8 mouse cellular contexts compared by ENCODE assay signal in the genomic region with DNA sequence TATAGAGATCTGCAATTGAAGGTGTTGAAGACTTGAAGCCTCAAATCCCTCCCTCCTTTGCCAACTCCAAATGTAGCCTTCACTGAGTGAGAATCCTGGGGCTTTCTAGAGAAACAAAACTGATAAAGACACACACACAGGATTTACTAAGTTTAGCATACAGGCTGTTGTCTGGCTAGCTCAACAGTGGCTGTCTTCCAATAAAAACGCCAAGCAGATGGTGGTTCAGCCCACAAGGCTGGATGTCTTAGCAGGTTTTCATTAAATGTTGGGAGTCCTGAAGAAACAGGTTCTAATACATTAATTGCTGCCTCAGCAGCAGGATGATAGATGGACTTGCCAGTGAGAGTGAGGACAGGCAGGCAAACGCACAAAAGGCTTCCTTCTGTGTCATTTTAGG. TPM values are rescaled to one million over a fixed set of nuclear protein-coding genes. Genes with fewer than 3 reads are reported as not detected.
A peak's percentile ranks its signal among the peaks of the same experiment; 100 is the strongest.
DNase-seq lines count a peak whose midpoint lies in the region; ATAC-seq lines count a peak whose summit lies in the region.

No protein-coding gene starts in this region.

- no peak overlapping the region for H3K4me3 ChIP-seq in heart, embryonic 10.5 days
- no peak overlapping the region for H3K4me3 ChIP-seq in liver, embryonic 13.5 days (replicated peaks)

- H3K4me2 ChIP-seq in liver, embryonic 13.5 days = peak overlapping the region; percentile 82; the same call in 1 of the 2 replicates

- peaks cover 17% of the 10 kb centered on the region for H3K4me1 ChIP-seq in heart, embryonic 10.5 days
- peaks cover 40% of the 10 kb centered on the region for H3K4me1 ChIP-seq in liver, embryonic 13.5 days (replicated peaks)

- DNase-seq in heart, adult 11 months = peak; percentile 74
- no peak for DNase-seq in heart, embryonic 10.5 days (ENCODE audit: low spot score)
- peak; percentile 65 for DNase-seq in NIH3T3 (ENCODE audit: low read depth)
- peak; percentile 65 to 76 for DNase-seq in cerebellum, postnatal 25 days
- no peak for DNase-seq in liver, embryonic 13.5 days
- DNase-seq in natural killer cell, adult 2 months (ENCODE audit: low spot score in 2 of 2) = no peak
- DNase-seq in adrenal gland, postnatal 10 days = no peak
- DNase-seq in Muller cell, postnatal 12 days (ENCODE audit: inconsistent ontology term) = no peak

- H3K27me3 ChIP-seq in heart, embryonic 10.5 days (ENCODE audit: insufficient read depth, poor library complexity, severe bottlenecking) = no peaks in the 10 kb centered on the region
- no peaks in the 10 kb centered on the region for H3K27me3 ChIP-seq in liver, embryonic 13.5 days

- ATAC-seq in liver, embryonic 13.5 days (ENCODE audit: low read depth) = no peak

- H3K36me3 ChIP-seq in heart, embryonic 10.5 days = peaks cover 44% of the 10 kb centered on the region
- H3K36me3 ChIP-seq in liver, embryonic 13.5 days = peaks cover 50% of the 10 kb centered on the region

- no peak overlapping the region for H3K27ac ChIP-seq in heart, embryonic 10.5 days
- H3K27ac ChIP-seq in liver, embryonic 13.5 days = peak overlapping the region; percentile 87

- WGBS in heart, embryonic 10.5 days = 54% methylated on average over 2 of the region's 2 CpGs
- WGBS in liver, embryonic 13.5 days (ENCODE audit: insufficient replicate concordance) = 59% methylated on average over 2 of the region's 2 CpGs

- H3K9me3 ChIP-seq in heart, embryonic 10.5 days = no peaks in the 10 kb centered on the region
- no peaks in the 10 kb centered on the region for H3K9me3 ChIP-seq in liver, embryonic 13.5 days (replicated peaks)

- peak overlapping the region; percentile 4; the same call in 1 of the 2 replicates for H3K9ac ChIP-seq in liver, embryonic 13.5 days

RNA-seq across cellular contexts. Expression of a gene that starts 1.1 kb away (rescaled TPM):
- polyA plus RNA-seq in heart, embryonic 10.5 days (2016; fragmentation: Nextera tagmentation; extraction: Ambion mirVana) = 233 and 248 TPM in 2 replicates
- 269 and 316 TPM in 2 replicates for polyA plus RNA-seq in liver, embryonic 13.5 days (2015; fragmentation: Nextera tagmentation; extraction: Ambion mirVana)
- total RNA-seq in adrenal gland, postnatal 10 days (2021) = 10 to 100 TPM; 50.0 to 66.8 TPM

RNA-seq across cellular contexts. Expression of a gene that starts 32.5 kb away (rescaled TPM):
- polyA plus RNA-seq in heart, embryonic 10.5 days (2016; fragmentation: Nextera tagmentation; extraction: Ambion mirVana) = 0.09 and 0.11 TPM in 2 replicates
- 0.02 TPM in 2 replicates for polyA plus RNA-seq in liver, embryonic 13.5 days (2015; fragmentation: Nextera tagmentation; extraction: Ambion mirVana)
- total RNA-seq in adrenal gland, postnatal 10 days (2021) = under 1 TPM; 0.06 to 0.39 TPM

RNA-seq across cellular contexts. Expression of a gene that starts 56.6 kb away (rescaled TPM):
- 137 and 155 TPM in 2 replicates for polyA plus RNA-seq in heart, embryonic 10.5 days (2016; fragmentation: Nextera tagmentation; extraction: Ambion mirVana)
- 130 and 165 TPM in 2 replicates for polyA plus RNA-seq in liver, embryonic 13.5 days (2015; fragmentation: Nextera tagmentation; extraction: Ambion mirVana)
- 10 to 100 TPM; 81.5 to 92.3 TPM for total RNA-seq in adrenal gland, postnatal 10 days (2021)

Comparison
In these comparisons a context has a peak if more than half of its experiments do, and no peak if none do; other contexts are left out.
1. DNase-seq: peak in heart, adult 11 months (single experiment), NIH3T3 (single experiment) and cerebellum, postnatal 25 days (2 of 2); none in heart, embryonic 10.5 days (single experiment), liver, embryonic 13.5 days (single experiment), natural killer cell, adult 2 months (0 of 2), adrenal gland, postnatal 10 days (single experiment) and Muller cell, postnatal 12 days (single experiment).